In genomic region chr17:45033617-45034016, GRCm38 (mm10) we compare ENCODE assay signal across 20 mouse cellular contexts.
DNase-seq lines count a peak whose midpoint lies in the region; ATAC-seq lines count a peak whose summit lies in the region.
"Had no signal": no experiment of that assay in that cellular context is flagged by ENCODE, and none has a peak within 500 bp of the region (broad histone marks: within the 10 kb centered on the region; RNA-seq: fewer than 3 reads in every experiment).

No protein-coding gene starts in this region.

- 0 out of 2 replicates have a peak, but pooled peaks have one; percentile 34 for ATAC-seq in midbrain, embryonic 12.5 days (ENCODE audit: low FRiP score, low read depth)
- no peak for ATAC-seq in midbrain, embryonic 11.5 days (ENCODE audit: low FRiP score)
- ATAC-seq: inflammation-experienced regulatory T-cells, adult 6 months had no signal

- H3K4me3 ChIP-seq in midbrain, embryonic 12.5 days: no peak overlapping the region
- H3K4me3 ChIP-seq in midbrain, embryonic 11.5 days (ENCODE audit: low read depth, low read length): no peak overlapping the region
- H3K4me3 ChIP-seq: embryonic facial prominence, embryonic 12.5 days; gastrocnemius, adult 2 months; heart, adult 2 months; hindbrain, embryonic 12.5 days; lung, embryonic 15.5 days; neural tube, embryonic 12.5 days had no signal

- H3K9ac ChIP-seq in midbrain, embryonic 12.5 days (replicated peaks): no peak overlapping the region
- no peak overlapping the region for H3K9ac ChIP-seq in midbrain, embryonic 11.5 days (ENCODE audit: low read length)
- H3K9ac ChIP-seq: embryonic facial prominence, embryonic 12.5 days; hindbrain, embryonic 12.5 days; lung, embryonic 15.5 days; neural tube, embryonic 12.5 days had no signal

- peak; percentile 47 for DNase-seq in adrenal gland, adult 2 months
- DNase-seq in adrenal gland, postnatal 4 days (ENCODE audit: low spot score in 2 of 2): no peak
- DNase-seq in midbrain, embryonic 11.5 days (ENCODE audit: low spot score, missing footprints): no peak
- DNase-seq in embryo, embryonic 9.5 days (ENCODE audit: extremely low spot score): peak; percentile 12
- DNase-seq in cerebellum, postnatal 10 days: no peak
- DNase-seq in retina, embryonic 14.5 days (ENCODE audit: low spot score): no peak
- DNase-seq in layer of hippocampus, adult 18-20 months (ENCODE audit: low spot score in 2 of 2): no peak
- DNase-seq: cerebellum, adult 9-10 months; gastrocnemius, adult 2 months; heart, adult 2 months; kidney, adult 8-10 months; right cerebral cortex, postnatal 25 days; thymus, postnatal 14 days had no signal

- no peaks in the 10 kb centered on the region for H3K9me3 ChIP-seq in midbrain, embryonic 12.5 days
- H3K9me3 ChIP-seq in midbrain, embryonic 11.5 days (ENCODE audit: control insufficient read depth, low read length): no peaks in the 10 kb centered on the region
- H3K9me3 ChIP-seq: embryonic facial prominence, embryonic 12.5 days; hindbrain, embryonic 12.5 days; lung, embryonic 15.5 days; neural tube, embryonic 12.5 days had no signal

- H3K27me3 ChIP-seq in midbrain, embryonic 12.5 days: no peaks in the 10 kb centered on the region
- H3K27me3 ChIP-seq in midbrain, embryonic 11.5 days (ENCODE audit: control insufficient read depth, insufficient read depth, low read length): no peaks in the 10 kb centered on the region
- H3K27me3 ChIP-seq: embryonic facial prominence, embryonic 12.5 days; hindbrain, embryonic 12.5 days; lung, embryonic 15.5 days; neural tube, embryonic 12.5 days had no signal

- no peaks in the 10 kb centered on the region for H3K36me3 ChIP-seq in midbrain, embryonic 12.5 days
- H3K36me3 ChIP-seq in midbrain, embryonic 11.5 days (ENCODE audit: control insufficient read depth, insufficient read depth, low read length): no peaks in the 10 kb centered on the region
- H3K36me3 ChIP-seq: embryonic facial prominence, embryonic 12.5 days; hindbrain, embryonic 12.5 days; lung, embryonic 15.5 days; neural tube, embryonic 12.5 days had no signal

- H3K4me1 ChIP-seq in midbrain, embryonic 12.5 days: no peaks in the 10 kb centered on the region
- no peaks in the 10 kb centered on the region for H3K4me1 ChIP-seq in midbrain, embryonic 11.5 days (ENCODE audit: control insufficient read depth, insufficient read depth, low read length)
- H3K4me1 ChIP-seq: hindbrain, embryonic 12.5 days; lung, embryonic 15.5 days had no signal

- WGBS in midbrain, embryonic 12.5 days: 79% methylated on average over 7 of the region's 7 CpGs
- 78% methylated on average over 7 of the region's 7 CpGs for WGBS in midbrain, embryonic 11.5 days

- H3K27ac ChIP-seq in midbrain, embryonic 12.5 days (replicated peaks): no peak overlapping the region
- H3K27ac ChIP-seq in midbrain, embryonic 11.5 days (ENCODE audit: low read depth, low read length): no peak overlapping the region
- H3K27ac ChIP-seq: embryonic facial prominence, embryonic 12.5 days; gastrocnemius, adult 2 months; heart, adult 2 months; hindbrain, embryonic 12.5 days; lung, embryonic 15.5 days; neural tube, embryonic 12.5 days; stomach, postnatal 0 days had no signal

- no peak overlapping the region for H3K4me2 ChIP-seq in midbrain, embryonic 12.5 days (replicated peaks)
- no peak overlapping the region for H3K4me2 ChIP-seq in midbrain, embryonic 11.5 days
- H3K4me2 ChIP-seq: embryonic facial prominence, embryonic 12.5 days; hindbrain, embryonic 12.5 days; lung, embryonic 15.5 days; neural tube, embryonic 12.5 days had no signal

Comparison
In these comparisons a context has a peak if more than half of its experiments do, and no peak if none do; other contexts are left out.
1. DNase-seq: peak in adrenal gland, adult 2 months (single experiment) and embryo, embryonic 9.5 days (single experiment); none in adrenal gland, postnatal 4 days (0 of 2), midbrain, embryonic 11.5 days (single experiment), cerebellum, postnatal 10 days (0 of 2), retina, embryonic 14.5 days (single experiment) and layer of hippocampus, adult 18-20 months (0 of 2).